Mouse (Mus musculus) heart, postnatal 36 days (tissue): ENCODE measurements at regions not wholly inside any gene's neighbourhood (a gene's known extent, or its start where the extent isn't known, plus 50 kb on each side); places are given as distances from the start of the nearest gene placed in this dataset.

Experiments used
- DNase-seq, 2 experiments: peaks; one replicate each; pipeline ENCODE4 v3.0.0; 2021 to 2022
- intact Hi-C: fragments of 180-260 bp; cut with DNase I; formaldehyde crosslinking; loops from one replicate; pipeline ENCODE4 v1.15.1; 2025

DNA sequence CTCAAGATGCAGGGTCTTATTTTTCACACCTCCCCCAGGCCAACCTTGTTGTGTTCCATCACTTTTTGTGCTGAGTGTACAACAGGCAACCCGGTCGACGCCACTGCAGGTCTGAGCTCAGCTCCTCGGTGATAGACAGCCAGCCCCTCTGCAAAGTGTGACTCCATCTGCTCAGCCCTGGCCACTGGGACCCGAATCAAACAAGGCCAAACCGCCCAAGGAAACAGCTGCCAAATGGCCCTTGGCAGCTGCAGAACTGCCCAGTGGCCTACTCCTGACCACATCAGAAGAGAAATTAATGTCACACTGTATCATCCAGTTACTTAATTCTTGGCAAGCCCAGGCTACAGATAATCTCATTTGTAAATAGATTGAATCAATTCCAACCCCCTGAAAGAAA lies 213.3 kb downstream of the Ppp4r2 start:
- intact Hi-C loops, result no loop called here
- DNase-seq, result peak in 1 of 2 experiments; percentile 5

- intact Hi-C loops, result no loop called here
- DNase-seq, result no peak
Observed at GRCm38 (mm10) chr6:101047195-101047594, 213.8 kb downstream of the Ppp4r2 start.

GRCm38 (mm10) chr6:101048431-101048830 lies 215.0 kb downstream of the Ppp4r2 start:
- DNase-seq, result no peak
- intact Hi-C loops, result no loop called here

DNA sequence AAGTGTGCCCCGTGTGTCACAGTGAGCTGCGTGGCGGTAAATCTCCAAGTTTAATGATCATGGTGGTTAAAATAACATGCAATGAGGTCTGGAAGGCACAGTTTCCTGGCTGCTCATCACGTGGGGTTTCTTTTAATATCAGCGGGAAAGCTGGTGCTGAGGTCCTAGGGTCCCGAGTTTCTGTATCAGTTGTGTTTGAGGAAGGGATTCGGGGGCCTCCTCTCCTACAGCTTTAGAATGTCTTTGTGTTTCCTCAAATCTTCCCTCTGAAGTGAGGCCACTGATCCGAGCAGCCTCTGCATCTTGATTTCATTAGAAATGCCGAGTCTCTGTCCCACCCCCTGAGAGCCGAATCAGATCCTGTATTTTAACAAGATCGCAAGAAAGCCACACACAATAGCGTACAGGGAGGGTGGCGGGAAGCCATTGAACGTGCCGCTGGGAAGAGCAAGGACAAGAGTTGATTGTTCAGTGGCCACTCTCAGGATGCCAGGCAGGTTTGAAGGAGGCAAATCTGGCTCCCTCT lies 215.5 kb downstream of the Ppp4r2 start:
- DNase-seq, result no peak
- intact Hi-C loops, result no loop called here

GRCm38 (mm10) chr6:101054880-101055279 lies 221.5 kb downstream of the Ppp4r2 start:
- intact Hi-C loops, result no loop called here
- no peak for DNase-seq

DNA sequence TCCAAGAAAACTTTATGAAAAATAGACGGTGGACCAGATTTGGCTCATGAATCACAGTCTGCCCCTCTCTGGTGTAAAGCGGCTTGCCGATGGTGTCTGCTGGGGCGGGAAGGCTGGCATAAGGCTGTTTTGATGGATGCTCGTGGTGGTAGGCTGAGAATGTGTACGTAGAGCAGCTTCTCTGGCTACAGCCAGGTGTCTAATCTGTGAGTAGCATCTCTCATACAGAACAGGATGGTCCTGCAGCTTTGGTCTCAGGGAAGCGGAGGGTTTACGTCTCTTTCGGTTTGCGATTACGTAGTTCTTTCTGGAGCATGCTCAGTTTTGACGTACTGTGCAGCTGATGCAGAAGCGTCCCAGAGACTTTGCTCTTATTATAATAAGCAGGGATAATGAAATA lies 222.9 kb downstream of the Ppp4r2 start:
- no peak for DNase-seq
- intact Hi-C loops, result no loop called here

- intact Hi-C loops, result no loop called here
- no peak for DNase-seq
Observed at GRCm38 (mm10) chr6:101059058-101059457, 225.6 kb downstream of the Ppp4r2 start.

- intact Hi-C loops, result no loop called here
- DNase-seq, result no peak
Observed at GRCm38 (mm10) chr6:101062186-101062585, 228.8 kb downstream of the Ppp4r2 start.

- intact Hi-C loops, result no loop called here
- DNase-seq, result no peak
Observed at GRCm38 (mm10) chr6:101075753-101076516, 242.5 kb downstream of the Ppp4r2 start.

DNA sequence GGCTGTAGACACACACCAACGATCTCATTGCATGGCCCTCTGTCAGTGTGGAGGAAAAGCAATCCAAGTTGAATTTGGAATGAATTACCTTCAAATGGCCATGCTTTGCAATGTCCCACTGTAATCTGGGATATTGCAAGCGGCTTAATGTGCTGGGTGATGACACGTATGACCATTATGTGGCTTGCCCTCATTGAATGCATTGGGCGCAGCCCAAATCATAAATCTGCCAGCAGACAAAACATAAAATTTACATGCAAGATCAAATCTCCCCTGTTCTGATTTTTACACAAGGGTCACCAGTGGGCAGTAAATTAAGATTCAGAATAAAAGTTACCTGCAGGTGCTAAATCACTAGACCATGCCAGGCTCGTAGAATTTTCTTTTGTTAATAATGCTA lies 244.9 kb downstream of the Ppp4r2 start:
- intact Hi-C loops, result no loop called here

DNA sequence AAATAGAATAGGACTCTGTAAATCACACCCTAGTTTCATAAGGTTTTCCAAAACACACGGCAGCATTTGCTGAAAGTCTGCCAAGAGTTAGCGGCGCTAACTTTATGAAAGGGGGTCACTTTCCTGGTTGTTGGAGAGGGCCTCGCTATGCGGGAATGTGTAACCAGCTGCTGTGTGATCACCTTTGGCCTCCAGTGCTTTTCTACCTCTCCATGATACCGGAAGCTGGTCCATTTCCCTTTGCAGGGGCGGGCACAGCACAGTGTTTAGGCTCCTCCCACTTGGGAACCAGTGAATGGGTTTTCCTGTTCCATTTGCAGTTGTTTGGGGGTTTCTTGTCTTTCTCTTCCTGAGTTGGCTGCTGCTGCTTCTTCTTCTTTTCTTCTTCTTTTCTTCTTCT lies 250.3 kb downstream of the Ppp4r2 start:
- no peak for DNase-seq

More for the DNA sequence above, 244.9 kb downstream of the Ppp4r2 start:
- no peak for DNase-seq

GRCm38 (mm10) chr6:101092179-101092578 lies 258.8 kb downstream of the Ppp4r2 start:
- intact Hi-C loops, result no loop called here
- no peak for DNase-seq

More for the DNA sequence above, 250.3 kb downstream of the Ppp4r2 start:
- intact Hi-C loops, result no loop called here
